Mouse (Mus musculus) embryonic fibroblast, embryonic 13.5 days (primary cell): ENCODE measurements around the gene Cacnb3.

Experiments used
- CTCF ChIP-seq: IDR thresholded peaks from 2 replicates; pipeline ENCODE4 v1.5.1; 2011; ENCODE audit warnings: mild to moderate bottlenecking, control low read depth, low read length, moderate library complexity, borderline replicate concordance; ENCODE audit not compliant: insufficient read depth
- POLR2A ChIP-seq: IDR thresholded peaks from 2 replicates; pipeline ENCODE4 v1.6.1; 2011; ENCODE audit warnings: low read depth, mild to moderate bottlenecking, control low read depth, low read length, moderate library complexity

GRCm38 (mm10) chr15:98632107-98632744 is 1.6 kb downstream of the Cacnb3 start:
- TF ChIP-seq CTCF = no peak
- TF ChIP-seq POLR2A = peak; percentile 88
